Mouse (Mus musculus) stomach, embryonic 15.5 days (tissue): ENCODE results near the gene BC024978. TPM values are rescaled to one million over a fixed set of nuclear protein-coding genes. Genes with fewer than 3 reads are reported as not detected.

Experiments
- ATAC-seq: fragments of 200-750 bp; cut with Nextera tagmentation; 2 replicates; pipeline ENCODE4 v1.8.0; 2017; ENCODE audit warnings: low read depth, moderate number of reproducible peaks, moderate TSS enrichment; ENCODE audit not compliant: insufficient read depth, low FRiP score
- H3K27ac ChIP-seq: fragments of 300-500 bp; sonication (generic); 2 replicates; pipeline ENCODE4 v1.5.1; 2015; ENCODE audit warnings: mild to moderate bottlenecking, inconsistent platforms
- H3K27me3 ChIP-seq: fragments of 300-500 bp; sonication (generic); replicated peaks from 2 replicates; pipeline ENCODE4 v1.6.1; 2015; ENCODE audit warnings: inconsistent platforms
- H3K36me3 ChIP-seq: fragments of 300-500 bp; sonication (generic); 2 replicates; pipeline ENCODE4 v1.6.1; 2015; ENCODE audit warnings: inconsistent platforms
- H3K4me1 ChIP-seq: fragments of 300-500 bp; sonication (generic); 2 replicates; pipeline ENCODE4 v1.6.1; 2015; ENCODE audit warnings: inconsistent platforms
- H3K4me2 ChIP-seq: fragments of 300-500 bp; sonication (generic); 2 replicates; pipeline ENCODE4 v1.6.1; 2015; ENCODE audit warnings: mild to moderate bottlenecking, inconsistent platforms
- H3K4me3 ChIP-seq: fragments of 300-500 bp; sonication (generic); replicated peaks from 2 replicates; pipeline ENCODE4 v1.5.1; 2015; ENCODE audit warnings: inconsistent platforms
- H3K9ac ChIP-seq: fragments of 300-500 bp; sonication (generic); 2 replicates; pipeline ENCODE4 v1.6.1; 2015; ENCODE audit warnings: inconsistent platforms
- H3K9me3 ChIP-seq: fragments of 300-500 bp; sonication (generic); 2 replicates; pipeline ENCODE4 v1.6.1; 2016; ENCODE audit warnings: inconsistent platforms
- WGBS: fragments of 180-500 bp; shearing (Covaris S2); methylation state at CpG from one replicate; pipeline ENCODE4 v1.1.7; 2015; 5-methylcytosine and 5-hydroxymethylcytosine counted together
- polyA plus RNA-seq: library from polyadenylated mRNA; unstranded; fragments of >200 nt; fragmentation: Nextera tagmentation; extraction: Ambion mirVana; gene quantifications from 2 replicates; pipeline ENCODE4 v1.2.1, GENCODE M21; 2015

The BC024978 gene
- polyA plus RNA-seq, 1 experiment from 2014 or later: 3.1 TPM

DNA sequence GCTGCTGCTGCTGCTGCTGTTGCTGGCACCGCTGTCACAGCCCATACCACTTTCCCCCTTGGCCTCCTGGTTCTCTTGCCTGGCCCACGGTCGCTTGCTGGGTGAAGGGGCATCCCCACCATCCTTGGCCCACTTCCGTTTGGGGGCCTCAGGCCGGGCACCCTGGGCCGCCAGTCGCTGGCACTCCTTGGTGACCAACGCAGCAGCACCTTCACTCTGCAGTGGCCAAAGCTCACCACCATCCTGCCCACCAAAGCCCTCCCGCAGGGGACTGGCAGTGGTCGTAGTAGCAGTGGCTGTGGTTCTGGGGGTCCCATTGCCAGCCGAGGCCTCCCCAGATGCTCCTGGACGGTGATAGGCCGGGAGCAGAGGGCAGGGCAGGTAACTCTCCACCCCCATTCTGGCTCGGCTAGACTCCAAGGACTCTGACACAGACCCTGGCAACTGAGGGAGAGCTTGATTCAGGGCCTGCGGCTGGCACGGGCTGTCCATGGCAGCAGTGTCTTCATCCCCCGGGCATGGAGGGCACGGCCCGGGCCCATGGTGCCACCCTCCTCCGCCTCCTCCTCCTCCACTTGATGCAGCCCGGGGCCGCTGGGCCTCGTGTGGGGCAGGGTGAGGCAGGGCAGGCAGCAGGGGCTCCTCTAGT, 30.4 kb upstream of the BC024978 start:
- 0 out of 2 replicates have a peak overlapping the region, but pooled peaks have one; percentile 98 for H3K27ac ChIP-seq
- peaks cover 19% of the 10 kb centered on the region; the same call in 1 of the 2 replicates for H3K36me3 ChIP-seq
- ATAC-seq: no peak
- peaks cover 56% of the 10 kb centered on the region for H3K4me1 ChIP-seq
- H3K9me3 ChIP-seq: no peaks in the 10 kb centered on the region
- H3K27me3 ChIP-seq: no peaks in the 10 kb centered on the region
- H3K4me2 ChIP-seq: peak overlapping the region; percentile 77
- WGBS: 70% methylated on average over 23 of the region's 23 CpGs
- H3K4me3 ChIP-seq: peak overlapping the region; percentile 74
- 0 out of 2 replicates have a peak overlapping the region, but pooled peaks have one; percentile 65 for H3K9ac ChIP-seq

DNA sequence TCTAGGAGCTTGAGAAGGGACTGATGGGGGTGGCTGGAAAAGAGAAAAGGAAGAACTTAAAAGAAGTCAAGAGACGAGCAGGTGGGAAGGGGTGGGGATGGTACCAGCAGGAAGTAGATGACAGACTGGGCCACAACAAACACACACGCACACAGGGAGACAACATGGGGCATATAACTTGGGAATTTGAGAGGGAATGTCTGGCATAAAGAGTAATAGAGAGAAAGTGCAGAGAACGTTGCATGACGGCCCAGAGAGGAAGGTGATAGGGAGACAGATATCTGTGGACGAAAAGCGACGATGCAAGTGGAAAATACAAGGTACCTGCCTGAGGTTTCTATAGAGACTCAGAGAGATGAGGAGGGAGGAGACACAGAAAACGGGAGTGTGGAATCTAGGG, 29.9 kb upstream of the BC024978 start:
- Histone ChIP-seq H3K4me3 (peak overlapping the region; percentile 74), H3K27ac (peak overlapping the region; percentile 98), H3K4me1 (peaks cover 52% of the 10 kb centered on the region), H3K4me2 (peak overlapping the region; percentile 77), H3K36me3 (peaks cover 19% of the 10 kb centered on the region; the same call in 1 of the 2 replicates), H3K27me3 (no peaks in the 10 kb centered on the region), H3K9me3 (no peaks in the 10 kb centered on the region), H3K9ac (peak overlapping the region; percentile 65)
- WGBS: 4% methylated on average over 8 of the region's 8 CpGs
- no peak for ATAC-seq

DNA sequence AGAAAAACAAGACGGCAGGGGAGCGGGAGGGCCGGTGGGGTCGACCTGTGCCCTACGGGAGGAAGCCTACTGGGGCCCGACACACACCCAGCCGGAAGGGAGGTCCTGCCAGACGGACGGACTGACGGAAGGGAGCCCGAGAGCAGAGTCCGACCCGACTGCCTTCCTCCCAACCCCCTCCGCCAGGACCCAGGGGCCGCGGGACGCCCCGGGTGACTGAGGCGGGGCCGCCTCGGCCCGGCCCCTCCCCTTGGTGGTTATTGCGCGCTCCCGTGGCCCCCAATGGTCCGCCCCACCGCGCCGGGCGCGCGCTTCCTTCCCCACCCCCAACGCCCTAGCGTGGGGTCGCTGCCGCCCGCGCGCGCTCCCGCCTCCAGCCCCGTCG, 29.4 kb upstream of the BC024978 start:
- H3K9me3 ChIP-seq: no peaks in the 10 kb centered on the region
- peak overlapping the region; percentile 65 for H3K9ac ChIP-seq
- peak overlapping the region; percentile 74 for H3K4me3 ChIP-seq
- 0% methylated on average over 39 of the region's 43 CpGs for WGBS
- peaks cover 47% of the 10 kb centered on the region for H3K4me1 ChIP-seq
- H3K27me3 ChIP-seq: no peaks in the 10 kb centered on the region
- peaks cover 24% of the 10 kb centered on the region; the same call in 1 of the 2 replicates for H3K36me3 ChIP-seq
- H3K27ac ChIP-seq: peak overlapping the region; percentile 98
- H3K4me2 ChIP-seq: peak overlapping the region; percentile 77
- ATAC-seq: peak; percentile 79

DNA sequence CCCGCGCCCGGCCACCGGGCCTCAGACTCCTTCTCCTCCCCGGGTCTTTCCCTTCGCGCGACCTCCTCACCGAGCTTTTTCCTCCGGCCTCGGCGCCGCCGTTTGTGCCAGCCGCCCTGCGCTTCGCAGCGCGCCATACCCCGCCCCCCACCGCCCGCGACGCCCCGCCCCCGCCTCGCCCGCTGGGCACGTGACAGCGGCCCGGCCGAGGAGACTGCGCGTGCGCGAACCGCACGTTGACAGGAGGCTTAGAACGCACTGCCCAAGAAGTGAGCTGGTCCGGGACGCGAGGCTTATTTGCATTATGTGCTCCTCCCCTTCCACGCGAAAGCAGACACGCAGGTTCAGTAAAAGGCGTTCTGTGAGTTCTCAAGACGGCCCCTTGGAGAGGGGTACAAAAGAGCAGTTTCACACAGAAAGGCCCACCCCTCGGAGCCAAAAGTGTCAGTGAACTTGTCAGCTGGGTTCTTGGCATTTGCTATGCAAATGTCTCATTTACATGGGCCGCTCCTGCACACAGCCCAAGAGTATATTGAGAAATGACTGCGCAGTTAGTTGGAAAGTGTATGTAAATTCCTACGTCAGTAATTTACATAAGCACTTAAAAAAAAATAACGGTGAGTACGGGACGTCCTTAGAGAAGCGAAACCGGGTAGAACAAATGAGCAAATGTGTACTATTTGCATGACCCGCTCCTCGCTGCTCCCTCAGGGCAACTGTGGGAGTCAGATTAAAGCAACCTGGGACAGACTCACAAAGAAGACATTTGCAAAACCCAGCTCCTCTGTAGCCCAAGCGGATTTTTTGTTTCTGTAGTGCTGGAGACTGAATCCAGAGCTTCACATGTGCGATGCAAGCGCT, 28.7 kb upstream of the BC024978 start, which contains the start of gene Egln2:
Gene Egln2, minus strand, starts transcription at position 189 of the 861 bp plus-strand sequence.
- Histone ChIP-seq H3K4me3 (peak within 1 kb of the TSS; percentile 74), H3K4me2 (peak within 1 kb of the TSS; percentile 77), H3K27me3 (no peaks in the 10 kb centered on the region), H3K36me3 (peaks cover 26% of the 10 kb centered on the region), H3K9me3 (no peaks in the 10 kb centered on the region), H3K4me1 (peaks cover 41% of the 10 kb centered on the region), H3K9ac (peak within 1 kb of the TSS; percentile 65), H3K27ac (peak within 1 kb of the TSS; percentile 98)
- peak; percentile 84 for ATAC-seq
- 2% methylated on average over 61 of the region's 61 CpGs for WGBS

DNA sequence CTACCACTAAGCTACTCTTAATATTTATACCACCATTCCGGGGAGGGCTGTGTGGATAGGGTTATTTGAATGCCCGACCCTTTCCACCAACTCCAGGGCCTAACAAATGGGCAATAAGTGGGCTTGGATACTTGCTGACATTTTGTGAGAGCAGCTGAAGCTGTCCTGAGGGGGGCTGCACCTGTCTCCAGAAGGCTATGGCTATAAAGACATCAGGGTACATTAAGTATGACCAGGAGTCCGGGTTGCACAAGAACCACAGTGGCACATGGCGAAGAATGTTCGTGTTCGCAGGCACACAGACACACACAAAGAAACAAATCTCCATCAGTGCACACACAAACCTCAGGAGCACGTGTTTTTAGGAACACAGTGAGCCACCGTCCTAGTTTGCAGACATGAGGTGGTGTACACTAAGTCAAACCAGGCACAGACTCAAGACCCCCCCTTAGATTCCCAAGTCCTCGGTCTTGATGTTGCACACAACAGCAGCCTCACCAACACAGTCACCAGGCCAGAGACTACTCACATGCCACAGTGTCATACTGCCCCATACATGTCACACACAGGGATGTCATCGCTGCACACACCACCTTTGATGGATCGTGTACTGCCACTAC, 28.0 kb upstream of the BC024978 start:
- peak overlapping the region; percentile 98 for H3K27ac ChIP-seq
- no peaks in the 10 kb centered on the region for H3K27me3 ChIP-seq
- H3K4me2 ChIP-seq: peak overlapping the region; percentile 77
- H3K9me3 ChIP-seq: no peaks in the 10 kb centered on the region
- H3K4me3 ChIP-seq: peak overlapping the region; percentile 74
- H3K9ac ChIP-seq: peak overlapping the region; percentile 34; the same call in 1 of the 2 replicates
- ATAC-seq: no peak
- H3K4me1 ChIP-seq: peaks cover 38% of the 10 kb centered on the region
- WGBS: 72% methylated on average over 11 of the region's 11 CpGs
- peaks cover 29% of the 10 kb centered on the region for H3K36me3 ChIP-seq

DNA sequence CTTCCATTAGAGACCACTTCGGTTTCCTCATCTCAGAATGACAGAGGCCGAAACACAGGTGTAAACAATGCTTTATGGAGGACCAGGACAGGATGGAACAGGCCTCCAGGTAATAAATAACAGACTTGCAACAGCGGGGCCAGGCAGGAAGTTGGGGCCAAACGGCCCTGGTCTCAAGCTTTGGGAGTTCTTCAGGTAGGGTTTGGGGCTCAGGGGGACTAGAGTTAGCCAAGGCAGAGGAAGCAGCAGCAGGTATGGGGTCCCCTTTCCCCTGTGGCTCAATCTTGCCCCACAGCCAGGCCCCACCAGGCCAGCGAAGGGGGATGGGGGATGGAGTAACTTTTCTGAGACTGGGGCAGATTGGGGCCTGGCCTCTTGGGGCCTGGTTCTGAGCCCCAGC, 27.2 kb upstream of the BC024978 start:
- peaks cover 30% of the 10 kb centered on the region for H3K4me1 ChIP-seq
- no peaks in the 10 kb centered on the region for H3K27me3 ChIP-seq
- no peak for ATAC-seq
- H3K27ac ChIP-seq: no peak overlapping the region
- peaks cover 22% of the 10 kb centered on the region for H3K36me3 ChIP-seq
- H3K4me2 ChIP-seq: no peak overlapping the region
- no peaks in the 10 kb centered on the region for H3K9me3 ChIP-seq
- no peak overlapping the region for H3K9ac ChIP-seq
- H3K4me3 ChIP-seq: no peak overlapping the region
- WGBS: 83% methylated on average over 5 of the region's 5 CpGs

DNA sequence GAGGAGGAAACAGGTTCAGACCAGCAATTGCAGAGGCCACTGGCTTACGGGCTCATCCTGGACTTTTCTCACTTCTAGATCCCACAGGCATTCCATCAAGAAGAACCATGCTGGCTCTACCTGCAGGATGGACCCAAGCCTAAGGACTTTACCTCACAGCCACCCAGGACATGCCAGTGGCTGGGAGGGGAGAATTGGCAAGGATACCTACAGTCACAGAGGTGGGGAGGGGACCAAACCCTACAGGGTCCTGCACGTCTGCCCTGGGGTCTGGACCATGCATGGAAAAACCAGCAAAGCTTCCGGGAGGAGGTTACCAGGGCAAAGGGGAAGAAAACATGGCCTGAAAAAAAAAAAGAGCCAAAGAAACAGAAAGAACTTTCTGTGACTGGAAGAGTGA, 24.6 kb upstream of the BC024978 start:
- Histone ChIP-seq H3K4me1 (peaks cover 7% of the 10 kb centered on the region; the same call in 1 of the 2 replicates), H3K27ac (no peak overlapping the region), H3K9me3 (no peaks in the 10 kb centered on the region), H3K4me2 (no peak overlapping the region), H3K36me3 (peaks cover 17% of the 10 kb centered on the region), H3K4me3 (no peak overlapping the region), H3K27me3 (no peaks in the 10 kb centered on the region), H3K9ac (no peak overlapping the region)
- ATAC-seq: no peak
- WGBS: 93% methylated on average over 3 of the region's 3 CpGs

DNA sequence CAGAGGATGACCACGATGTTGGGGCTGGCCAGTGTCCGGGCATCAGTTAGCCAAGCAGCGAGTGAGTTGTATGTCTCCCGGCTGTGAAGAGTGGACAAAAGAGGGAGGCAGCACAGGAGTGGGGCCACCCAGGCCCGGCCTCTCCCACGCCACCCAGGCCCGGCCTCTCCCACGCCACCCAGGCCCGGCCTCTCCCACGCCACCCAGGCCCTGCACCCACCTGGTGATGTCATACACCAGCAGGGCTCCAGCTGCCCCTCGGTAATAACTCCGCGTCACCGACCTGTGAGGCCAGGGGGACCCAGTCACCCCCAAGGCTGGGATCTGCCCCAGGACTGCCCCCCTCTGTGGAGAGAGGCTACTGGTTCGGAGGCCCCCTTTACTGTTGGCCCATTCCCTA, 21.1 kb upstream of the BC024978 start:
- H3K9me3 ChIP-seq: no peaks in the 10 kb centered on the region
- no peak overlapping the region for H3K4me2 ChIP-seq
- WGBS: 94% methylated on average over 15 of the region's 15 CpGs
- no peaks in the 10 kb centered on the region for H3K27me3 ChIP-seq
- no peak overlapping the region for H3K27ac ChIP-seq
- no peak overlapping the region for H3K9ac ChIP-seq
- peaks cover 9% of the 10 kb centered on the region; the same call in 1 of the 2 replicates for H3K4me1 ChIP-seq
- no peak overlapping the region for H3K4me3 ChIP-seq
- ATAC-seq: no peak
- peaks cover 17% of the 10 kb centered on the region for H3K36me3 ChIP-seq

DNA sequence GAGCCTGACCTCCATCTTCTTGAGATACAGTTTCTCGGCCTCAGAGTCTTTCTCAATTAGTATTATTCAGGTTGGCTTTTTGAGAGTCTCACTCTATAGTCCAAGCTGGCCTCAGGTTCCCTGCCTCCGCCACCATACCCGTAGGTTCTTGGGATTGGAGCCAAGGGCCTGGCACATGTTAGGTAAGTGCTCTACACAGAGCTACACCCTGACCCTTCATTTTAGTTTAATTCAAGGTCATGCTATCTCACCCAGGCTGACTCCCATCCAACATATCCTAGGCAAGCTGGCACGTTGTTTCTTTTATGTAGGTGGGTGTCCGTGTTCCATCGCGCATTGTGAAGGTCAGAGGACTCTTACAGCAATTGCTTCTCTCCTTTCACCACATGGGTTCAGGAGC, 20.7 kb upstream of the BC024978 start:
- Histone ChIP-seq H3K4me2 (no peak overlapping the region), H3K4me3 (no peak overlapping the region), H3K9ac (no peak overlapping the region), H3K36me3 (peaks cover 17% of the 10 kb centered on the region), H3K4me1 (peaks cover 11% of the 10 kb centered on the region; the same call in 1 of the 2 replicates), H3K27ac (no peak overlapping the region), H3K9me3 (no peaks in the 10 kb centered on the region), H3K27me3 (no peaks in the 10 kb centered on the region)
- no peak for ATAC-seq
- 93% methylated on average over 7 of the region's 7 CpGs for WGBS

DNA sequence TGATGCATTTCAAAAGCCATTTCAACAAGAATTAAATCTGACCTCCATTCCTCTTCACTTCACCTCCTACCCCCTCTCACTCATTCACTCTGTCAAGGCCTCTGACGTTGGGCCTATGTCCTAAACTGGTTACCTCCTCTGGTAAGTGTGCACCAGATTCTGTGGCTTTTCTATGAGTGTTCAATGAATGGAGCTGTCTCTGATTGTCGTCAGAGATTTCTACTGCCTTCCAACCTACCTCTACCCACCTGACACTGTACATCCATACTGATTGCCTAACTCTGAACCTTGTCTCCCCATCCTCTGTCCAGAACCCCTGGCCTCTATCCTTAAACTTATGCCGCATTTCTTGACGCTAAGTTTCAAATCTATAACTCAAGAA, 17.6 kb upstream of the BC024978 start:
- Histone ChIP-seq H3K27ac (peak overlapping the region; percentile 98), H3K9me3 (no peaks in the 10 kb centered on the region), H3K36me3 (0 out of 2 replicates have a peak, but pooled peaks cover 5% of the 10 kb centered on the region), H3K27me3 (no peaks in the 10 kb centered on the region), H3K4me1 (peaks cover 11% of the 10 kb centered on the region; the same call in 1 of the 2 replicates), H3K9ac (no peak overlapping the region; the same call in 1 of the 2 replicates), H3K4me3 (peak overlapping the region; percentile 85), H3K4me2 (peak overlapping the region; percentile 62)
- WGBS: 13% methylated on average over 4 of the region's 4 CpGs
- ATAC-seq: no peak

DNA sequence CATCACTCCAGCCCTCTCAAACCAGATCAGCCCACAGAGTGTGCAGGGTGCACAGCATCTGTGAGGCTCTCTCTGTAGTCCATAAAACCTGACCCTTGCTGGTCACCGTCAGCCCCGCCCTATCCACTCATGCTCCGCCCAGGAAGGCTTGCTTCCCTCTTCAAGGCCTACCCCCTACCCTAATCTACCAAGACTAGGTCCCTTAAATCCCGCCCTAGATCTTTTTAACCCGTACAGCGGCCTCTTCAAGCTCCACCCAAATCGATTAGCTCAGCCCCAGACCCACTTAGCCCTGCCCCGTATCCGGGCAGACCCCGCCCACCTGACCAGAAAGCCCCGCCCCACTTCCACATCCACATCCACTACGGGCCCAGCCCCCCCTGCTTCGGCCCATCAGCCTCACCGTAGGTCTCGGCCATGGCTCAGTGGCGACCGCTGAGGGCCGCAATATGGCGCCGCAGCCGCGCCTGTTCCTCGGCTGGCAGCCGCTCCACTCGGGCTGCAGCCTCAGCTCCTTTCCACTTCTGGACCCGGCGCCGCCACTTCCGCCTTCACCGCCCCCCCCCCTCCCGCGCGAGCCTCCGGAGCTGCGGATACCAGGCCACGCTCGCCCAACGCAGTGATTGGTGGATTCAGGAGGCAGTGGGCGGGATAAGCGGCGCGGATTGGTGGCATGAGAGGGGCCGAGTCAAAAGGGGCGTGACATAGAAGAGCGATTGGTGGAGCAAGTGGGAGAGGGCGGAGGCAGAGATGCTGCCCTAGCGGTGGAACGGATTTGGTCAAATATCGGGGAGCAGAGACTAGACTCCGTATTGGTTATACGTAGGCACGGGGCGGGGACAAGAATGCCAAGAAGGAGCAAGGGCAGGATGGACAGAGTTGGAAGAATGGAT, 17.0 kb upstream of the BC024978 start, which contains the start of gene Rab4b:
Gene Rab4b, minus strand, starts transcription at position 573 of the 893 bp plus-strand sequence.
- Histone ChIP-seq H3K4me3 (peak within 1 kb of the TSS; percentile 85), H3K9ac (peak within 1 kb of the TSS; percentile 41; the same call in 1 of the 2 replicates), H3K36me3 (0 out of 2 replicates have a peak, but pooled peaks cover 8% of the 10 kb centered on the region), H3K27ac (peak within 1 kb of the TSS; percentile 98), H3K4me1 (peaks cover 11% of the 10 kb centered on the region; the same call in 1 of the 2 replicates), H3K9me3 (no peaks in the 10 kb centered on the region), H3K27me3 (no peaks in the 10 kb centered on the region), H3K4me2 (peak within 1 kb of the TSS; percentile 64)
- WGBS: under 1% methylated on average over 51 of the region's 53 CpGs
- ATAC-seq: peak; percentile 97
